Mouse (Mus musculus): ENCODE data around the gene Adk. TPM values are rescaled to one million over a fixed set of nuclear protein-coding genes. Genes with fewer than 3 reads are reported as not detected.

Gene Adk
- polyA plus RNA-seq, 1 experiment from 2014 or later: 68.6 TPM

DNA sequence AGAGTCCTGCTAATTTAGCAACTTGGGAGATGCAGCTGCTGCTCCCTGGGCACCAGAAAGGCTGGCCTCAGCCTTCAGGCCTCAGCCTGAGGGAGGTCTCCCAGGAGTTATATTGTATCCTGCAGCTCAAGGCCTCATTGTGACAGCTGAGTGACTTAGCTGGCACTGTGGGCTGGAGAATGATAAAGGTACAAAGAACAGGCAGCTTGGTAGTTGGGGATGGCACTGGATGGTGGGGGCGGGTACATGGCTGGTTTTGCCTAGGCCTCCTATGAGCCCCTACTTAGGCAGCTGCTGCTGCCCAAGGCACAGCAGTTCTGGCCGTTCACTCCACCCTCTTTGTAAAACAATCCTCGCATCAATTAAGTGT is 436.7 kb downstream of the Adk start:
- Histone ChIP-seq H3K4me2 (replicated peaks) (no peak overlapping the region), H3K9ac (replicated peaks) (no peak overlapping the region), H3K4me1 (0 out of 2 replicates have a peak, but pooled peaks cover 5% of the 10 kb centered on the region), H3K9me3 (no peaks in the 10 kb centered on the region), H3K27me3 (no peaks in the 10 kb centered on the region), H3K4me3 (no peak overlapping the region), H3K27ac (replicated peaks) (peak overlapping the region; percentile 41), H3K36me3 (no peaks in the 10 kb centered on the region)
- WGBS: 20% methylated on average over 3 of the region's 3 CpGs
- peak; percentile 89 for ATAC-seq (replicated peaks)

GRCm38 (mm10) chr14:21490141-21490540 is 437.8 kb downstream of the Adk start:
- no peak overlapping the region for H3K27ac ChIP-seq (replicated peaks)
- H3K4me2 ChIP-seq (replicated peaks): no peak overlapping the region
- H3K36me3 ChIP-seq: no peaks in the 10 kb centered on the region
- 0 out of 2 replicates have a peak, but pooled peaks cover 5% of the 10 kb centered on the region for H3K4me1 ChIP-seq
- H3K9me3 ChIP-seq: no peaks in the 10 kb centered on the region
- H3K9ac ChIP-seq (replicated peaks): no peak overlapping the region
- WGBS: 34% methylated on average over 4 of the region's 4 CpGs
- H3K4me3 ChIP-seq: no peak overlapping the region
- ATAC-seq (replicated peaks): no peak
- H3K27me3 ChIP-seq: no peaks in the 10 kb centered on the region

Other genes with a start within 250 kb of the Adk start
- 0.27 and 0.28 TPM in 2 replicates for gene Plau, start 215.9 kb upstream of the Adk start, polyA plus RNA-seq (2015; fragmentation: Nextera tagmentation; extraction: Ambion mirVana)
- 9.0 and 10.9 TPM in 2 replicates for gene Vcl, start 123.2 kb upstream of the Adk start, polyA plus RNA-seq (2015; fragmentation: Nextera tagmentation; extraction: Ambion mirVana)
- gene Ap3m1, start 66 bp upstream of the Adk start, polyA plus RNA-seq (2015; fragmentation: Nextera tagmentation; extraction: Ambion mirVana): 104 and 107 TPM in 2 replicates